Mouse (Mus musculus) megakaryocyte, embryonic 14.5 days (primary cell): ENCODE data around the gene Gen1.

Experiments used
- FLI1 ChIP-seq: IDR thresholded peaks from 2 replicates; pipeline ENCODE4 v1.6.1; 2012; ENCODE audit warnings: low read length, inconsistent platforms, mixed read lengths
- GATA1 ChIP-seq: IDR thresholded peaks from 3 replicates; pipeline ENCODE4 v1.6.1; 2012; ENCODE audit warnings: mixed read lengths, low read length, inconsistent platforms, borderline replicate concordance

DNA sequence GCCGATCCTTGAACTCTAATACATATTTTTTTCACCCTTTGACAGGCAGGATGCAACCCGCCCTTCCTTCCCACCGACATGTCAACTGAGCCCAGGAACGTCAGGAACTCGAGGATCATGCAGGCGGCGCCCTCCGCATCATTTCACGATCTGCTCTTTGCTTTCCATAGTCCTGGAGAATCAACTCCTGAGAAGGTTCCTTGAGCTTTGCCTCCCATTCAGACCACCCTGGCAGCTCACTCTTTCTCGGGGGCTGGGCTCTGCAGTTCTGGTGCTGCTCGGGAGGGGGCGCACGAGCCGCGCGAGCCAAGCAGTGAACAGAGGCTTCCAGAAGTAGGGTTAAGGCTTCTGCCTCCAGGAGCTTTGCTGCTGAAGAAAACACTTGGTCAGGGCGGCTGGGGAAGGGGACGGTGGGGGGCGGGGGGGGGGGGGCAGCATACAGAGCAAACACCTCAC is 69.4 kb downstream of the Gen1 start:
- TF ChIP-seq GATA1 (no peak), FLI1 (no peak)
